Mouse (Mus musculus) intestine, embryonic 16.5 days (tissue): ENCODE measurements around the gene Tgm1. TPM values are rescaled to one million over a fixed set of nuclear protein-coding genes. Genes with fewer than 3 reads are reported as not detected.

Experiments used
- ATAC-seq: fragments of 200-750 bp; cut with Nextera tagmentation; 2 replicates; pipeline ENCODE4 v1.8.0; 2017; ENCODE audit warnings: moderate TSS enrichment, moderate library complexity
- H3K27ac ChIP-seq: fragments of 300-500 bp; sonication (generic); 2 replicates; pipeline ENCODE4 v1.5.1; 2014; ENCODE audit warnings: mild to moderate bottlenecking, low read length
- H3K27me3 ChIP-seq: fragments of 300-500 bp; sonication (generic); replicated peaks from 2 replicates; pipeline ENCODE4 v1.6.1; 2014; ENCODE audit warnings: low read length, control low read depth, mixed read lengths; ENCODE audit not compliant: control insufficient read depth, insufficient read depth
- H3K36me3 ChIP-seq: fragments of 300-500 bp; sonication (generic); 2 replicates; pipeline ENCODE4 v1.6.1; 2014; ENCODE audit warnings: low read length, control low read depth; ENCODE audit not compliant: control insufficient read depth, insufficient read depth
- H3K4me1 ChIP-seq: fragments of 300-500 bp; sonication (generic); 2 replicates; pipeline ENCODE4 v1.6.1; 2014; ENCODE audit warnings: low read length, control low read depth, mixed read lengths; ENCODE audit not compliant: control insufficient read depth, insufficient read depth
- H3K4me2 ChIP-seq: fragments of 300-500 bp; sonication (generic); 2 replicates; pipeline ENCODE4 v1.6.1; 2014; ENCODE audit warnings: low read depth, low read length, control low read depth
- H3K4me3 ChIP-seq: fragments of 300-500 bp; sonication (generic); 2 replicates; pipeline ENCODE4 v1.5.1; 2014; ENCODE audit warnings: mild to moderate bottlenecking, low read length
- H3K9ac ChIP-seq: fragments of 300-500 bp; sonication (generic); 2 replicates; pipeline ENCODE4 v1.6.1; 2014; ENCODE audit warnings: low read depth, low read length
- H3K9me3 ChIP-seq: fragments of 300-500 bp; sonication (generic); 2 replicates; pipeline ENCODE4 v1.6.1; 2016; ENCODE audit warnings: low read length, control low read depth; ENCODE audit not compliant: control insufficient read depth
- WGBS: fragments of 180-500 bp; shearing (Covaris S2); extraction: QIAGEN DNeasy Blood & Tissue Kit; methylation state at CpG from one replicate; pipeline ENCODE4 v1.1.7; 2014; 5-methylcytosine and 5-hydroxymethylcytosine counted together
- polyA plus RNA-seq: library from polyadenylated mRNA; unstranded; fragments of >200 nt; fragmentation: Nextera tagmentation; extraction: Ambion mirVana; gene quantifications from 2 replicates; pipeline ENCODE4 v1.2.1, GENCODE M21; 2015

Tgm1 gene
- polyA plus RNA-seq, 1 experiment from 2014 or later = 1.4 TPM

DNA sequence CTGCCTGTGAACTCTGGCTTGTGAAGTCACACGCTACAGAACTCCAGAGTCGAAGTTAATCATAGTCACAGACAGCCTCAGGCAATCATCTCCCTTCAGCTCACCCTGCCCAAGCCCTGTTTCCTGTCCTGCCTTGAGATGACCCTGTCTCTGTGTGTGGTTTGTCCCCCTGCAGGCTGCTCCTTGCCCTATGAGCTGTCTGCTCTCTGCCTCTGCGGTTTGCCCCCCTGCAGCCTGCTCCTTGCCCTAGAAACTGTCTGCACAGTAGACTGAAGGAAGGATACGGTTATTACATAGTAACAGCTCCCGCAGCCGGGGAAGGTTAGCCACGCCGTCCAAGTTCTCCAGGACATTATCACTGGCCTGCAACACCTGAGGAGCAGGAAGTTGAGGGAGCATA is 3.2 kb upstream of the Tgm1 start:
- Histone ChIP-seq H3K4me2 (no peak overlapping the region), H3K9me3 (no peaks in the 10 kb centered on the region), H3K27ac (no peak overlapping the region), H3K4me3 (no peak overlapping the region), H3K9ac (no peak overlapping the region), H3K27me3 (no peaks in the 10 kb centered on the region), H3K4me1 (peaks cover 21% of the 10 kb centered on the region), H3K36me3 (0 out of 2 replicates have a peak, but pooled peaks cover 2% of the 10 kb centered on the region)
- 78% methylated on average over 8 of the region's 8 CpGs for WGBS
- no peak for ATAC-seq

DNA sequence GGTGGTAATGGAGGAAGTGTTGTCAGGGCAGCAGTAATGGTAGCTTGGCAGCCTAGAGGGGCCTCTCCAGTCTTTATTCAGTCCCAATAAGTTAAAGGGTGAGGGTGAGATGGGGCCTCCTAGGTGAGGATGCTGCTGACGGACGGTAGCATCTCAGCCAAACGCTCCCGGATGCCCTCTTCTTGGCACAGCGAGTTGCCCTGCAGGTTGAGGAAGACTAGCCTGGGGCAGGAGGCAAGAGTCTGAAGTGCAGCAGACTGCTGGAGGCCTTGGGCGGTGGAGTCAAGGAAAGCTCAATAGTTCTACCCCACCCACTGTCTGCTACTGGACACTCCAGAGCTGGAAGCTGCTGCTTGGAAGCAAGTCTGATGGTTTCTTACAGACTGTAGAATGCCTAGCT is 2.5 kb upstream of the Tgm1 start:
- no peak overlapping the region for H3K27ac ChIP-seq
- 93% methylated on average over 6 of the region's 6 CpGs for WGBS

DNA sequence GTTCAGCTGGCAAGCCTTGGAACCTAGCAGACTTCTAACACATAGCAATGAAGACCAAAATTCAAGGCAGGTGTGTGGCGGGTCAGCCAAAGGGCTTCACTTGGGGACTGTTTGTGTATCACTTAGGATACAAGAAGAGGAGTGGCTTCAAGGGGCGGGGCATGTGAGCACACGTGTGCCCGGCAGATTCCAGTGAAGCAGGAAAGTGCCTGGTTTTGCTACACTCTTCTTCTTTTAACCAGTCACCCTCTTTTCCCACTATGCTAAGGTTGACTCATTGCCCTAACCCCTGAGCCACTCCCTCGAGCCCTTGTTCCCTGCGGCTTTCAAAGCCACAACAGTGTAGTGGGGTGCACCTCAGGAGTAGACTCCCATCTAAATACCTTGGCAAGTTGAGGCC is 1.2 kb upstream of the Tgm1 start:
- Histone ChIP-seq H3K27me3 (no peaks in the 10 kb centered on the region), H3K27ac (no peak overlapping the region), H3K4me2 (no peak overlapping the region), H3K9me3 (no peaks in the 10 kb centered on the region), H3K9ac (no peak overlapping the region), H3K4me3 (no peak overlapping the region), H3K36me3 (0 out of 2 replicates have a peak, but pooled peaks cover 2% of the 10 kb centered on the region), H3K4me1 (peaks cover 21% of the 10 kb centered on the region)
- 22% methylated on average over 6 of the region's 6 CpGs for WGBS
- no peak for ATAC-seq

More for the DNA sequence above, 2.5 kb upstream of the Tgm1 start:
- no peaks in the 10 kb centered on the region for H3K9me3 ChIP-seq
- H3K36me3 ChIP-seq = 0 out of 2 replicates have a peak, but pooled peaks cover 2% of the 10 kb centered on the region
- H3K9ac ChIP-seq = no peak overlapping the region
- H3K4me1 ChIP-seq = peaks cover 21% of the 10 kb centered on the region
- H3K27me3 ChIP-seq = no peaks in the 10 kb centered on the region
- ATAC-seq = no peak
- H3K4me2 ChIP-seq = no peak overlapping the region
- no peak overlapping the region for H3K4me3 ChIP-seq

DNA sequence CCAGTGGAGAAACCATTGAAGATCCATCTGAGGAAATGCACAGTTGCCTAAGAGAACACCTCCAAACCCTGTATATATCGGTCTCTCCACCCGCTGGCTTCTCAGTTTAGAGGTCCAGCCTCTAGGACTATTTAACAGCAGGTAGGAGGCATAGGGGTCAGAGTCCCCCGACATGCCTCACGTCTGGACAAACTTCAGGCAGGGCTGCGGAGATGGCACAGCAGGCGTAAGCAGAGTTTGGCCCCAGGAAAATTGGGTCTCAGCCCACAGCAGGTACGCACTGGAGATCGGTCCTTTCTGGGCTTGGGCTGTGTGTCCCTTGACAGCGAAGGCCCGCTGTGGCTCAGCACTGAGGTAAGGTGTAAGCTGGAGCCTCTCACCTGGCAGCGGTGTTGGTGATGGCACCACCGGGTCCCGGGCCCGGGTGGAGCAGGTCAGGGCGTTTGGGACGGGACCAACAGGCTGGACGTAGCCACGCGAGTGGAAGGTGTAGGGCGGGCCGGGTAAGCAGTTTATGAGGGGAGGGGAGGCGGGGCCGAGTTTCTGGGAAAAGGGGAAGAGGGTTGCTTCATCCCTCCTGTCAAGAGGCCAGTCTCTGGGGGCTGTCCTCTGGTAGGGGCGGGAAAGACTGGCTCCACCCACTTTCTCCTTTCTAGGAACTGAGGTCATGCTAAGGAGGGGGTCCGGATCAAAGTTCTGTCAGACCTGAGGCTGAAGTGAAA is 558 bp downstream of the Tgm1 start:
- peak overlapping the region; percentile 77 for H3K4me2 ChIP-seq
- peaks cover 21% of the 10 kb centered on the region for H3K4me1 ChIP-seq
- peak; percentile 69 for ATAC-seq
- WGBS = 10% methylated on average over 25 of the region's 25 CpGs
- H3K4me3 ChIP-seq = peak overlapping the region; percentile 40
- no peaks in the 10 kb centered on the region for H3K27me3 ChIP-seq
- peak overlapping the region; percentile 65 for H3K9ac ChIP-seq
- 0 out of 2 replicates have a peak, but pooled peaks cover under 1% of the 10 kb centered on the region for H3K36me3 ChIP-seq
- H3K9me3 ChIP-seq = no peaks in the 10 kb centered on the region
- H3K27ac ChIP-seq = no peak overlapping the region

DNA sequence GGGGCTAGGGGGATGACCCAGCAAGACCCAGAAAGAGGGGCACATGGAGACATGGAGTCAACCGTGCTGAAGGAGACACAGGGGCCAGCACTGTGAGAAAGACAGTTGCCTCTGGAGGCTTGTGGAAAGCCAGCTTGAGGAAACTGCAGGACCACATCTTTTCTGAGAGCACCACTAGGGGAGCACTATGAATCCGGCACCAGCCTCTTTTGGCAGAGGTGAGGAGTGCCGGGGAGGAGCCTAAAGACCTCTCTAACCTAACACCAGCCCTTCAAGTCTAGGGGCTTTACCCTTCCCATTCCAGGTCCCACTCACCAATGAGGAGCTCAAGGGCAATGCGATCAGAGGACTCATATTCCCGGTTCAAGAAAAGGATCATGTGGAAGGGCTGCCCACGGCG is 1.9 kb downstream of the Tgm1 start:
- no peak overlapping the region for H3K4me3 ChIP-seq
- no peak overlapping the region for H3K4me2 ChIP-seq
- H3K27ac ChIP-seq = no peak overlapping the region
- H3K4me1 ChIP-seq = peaks cover 21% of the 10 kb centered on the region
- 80% methylated on average over 7 of the region's 7 CpGs for WGBS
- H3K9ac ChIP-seq = no peak overlapping the region
- no peaks in the 10 kb centered on the region for H3K9me3 ChIP-seq
- no peak for ATAC-seq
- no peaks in the 10 kb centered on the region for H3K27me3 ChIP-seq
- H3K36me3 ChIP-seq = no peaks in the 10 kb centered on the region

DNA sequence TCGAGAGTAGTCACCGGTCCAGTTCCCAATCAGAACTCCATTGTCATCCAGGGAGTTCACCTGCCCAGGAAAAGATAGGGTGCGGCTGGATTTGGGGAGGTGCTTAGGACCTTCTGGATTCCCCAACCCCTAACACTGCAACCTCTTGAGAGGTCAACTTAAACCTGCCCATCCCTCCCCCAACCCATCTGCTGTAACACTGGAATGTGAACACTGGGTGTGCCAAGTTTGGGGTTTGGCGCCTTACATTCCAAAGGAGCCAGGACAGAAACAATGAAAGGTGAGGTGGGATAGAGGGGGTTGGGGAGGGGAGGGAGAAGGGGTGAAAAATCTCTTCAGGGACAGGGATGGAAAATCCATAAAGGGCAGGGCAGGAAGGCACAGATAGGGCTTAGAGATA is 4.2 kb downstream of the Tgm1 start:
- Histone ChIP-seq H3K4me2 (no peak overlapping the region), H3K27me3 (no peaks in the 10 kb centered on the region), H3K9me3 (no peaks in the 10 kb centered on the region), H3K27ac (no peak overlapping the region), H3K4me3 (no peak overlapping the region), H3K9ac (no peak overlapping the region), H3K4me1 (peaks cover 18% of the 10 kb centered on the region), H3K36me3 (no peaks in the 10 kb centered on the region)
- no peak for ATAC-seq
- WGBS = 88% methylated on average over 4 of the region's 4 CpGs

DNA sequence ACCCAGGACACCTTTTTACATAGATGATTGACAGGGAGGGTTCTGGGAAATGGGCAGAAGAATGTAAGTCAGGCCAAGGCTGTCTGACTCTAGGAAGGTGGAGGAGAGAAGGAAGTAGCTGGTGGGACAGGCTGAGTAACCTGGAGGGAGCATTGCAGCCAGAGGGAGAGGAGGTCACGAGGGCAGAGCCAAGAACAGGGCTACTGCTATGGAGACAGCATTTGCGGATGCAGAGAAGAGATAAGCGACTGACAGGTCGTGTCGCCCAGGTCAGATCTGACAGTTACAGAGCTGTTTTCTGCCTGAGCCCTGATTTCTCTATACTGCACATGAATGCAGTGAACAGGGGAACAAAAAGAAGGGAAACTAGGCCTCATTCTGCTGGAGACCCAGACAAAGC is 6.3 kb downstream of the Tgm1 start:
- H3K9ac ChIP-seq = no peak overlapping the region
- 72% methylated on average over 5 of the region's 5 CpGs for WGBS
- no peak overlapping the region for H3K27ac ChIP-seq
- H3K4me3 ChIP-seq = no peak overlapping the region
- H3K9me3 ChIP-seq = no peaks in the 10 kb centered on the region
- no peak overlapping the region for H3K4me2 ChIP-seq
- 0 out of 2 replicates have a peak, but pooled peaks have one; percentile 8 for ATAC-seq
- H3K36me3 ChIP-seq = no peaks in the 10 kb centered on the region
- H3K4me1 ChIP-seq = peaks cover 3% of the 10 kb centered on the region; the same call in 1 of the 2 replicates
- H3K27me3 ChIP-seq = no peaks in the 10 kb centered on the region

DNA sequence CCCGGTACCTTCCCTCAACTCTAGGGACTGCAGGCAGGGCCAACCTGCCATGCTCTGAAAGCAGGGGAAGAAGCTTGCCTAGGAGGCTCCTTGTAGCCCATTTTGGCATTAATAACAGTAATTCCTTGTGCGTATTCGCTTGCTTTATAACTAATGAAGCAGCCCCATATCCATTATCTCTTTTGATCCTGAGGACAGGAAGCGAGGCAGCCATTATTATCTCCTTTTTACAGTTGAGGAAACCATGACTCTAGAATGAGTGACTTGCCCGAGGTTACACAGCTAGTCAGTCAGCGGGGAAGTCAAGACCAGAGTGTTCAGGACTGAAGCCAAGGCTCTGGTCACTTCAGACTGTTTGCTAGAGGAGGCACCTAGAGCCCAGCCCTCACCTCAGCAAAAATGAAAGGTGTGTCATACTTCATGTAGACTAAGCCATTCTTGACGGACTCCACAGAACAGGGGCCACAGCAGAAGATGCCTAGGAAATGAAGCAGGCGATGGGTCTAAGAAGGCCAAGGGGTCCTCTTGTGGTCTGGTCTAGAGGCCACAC is 7.6 kb downstream of the Tgm1 start:
- no peak overlapping the region for H3K9ac ChIP-seq
- no peaks in the 10 kb centered on the region for H3K27me3 ChIP-seq
- H3K36me3 ChIP-seq = no peaks in the 10 kb centered on the region
- H3K4me2 ChIP-seq = no peak overlapping the region
- WGBS = 82% methylated on average over 8 of the region's 8 CpGs
- H3K9me3 ChIP-seq = no peaks in the 10 kb centered on the region
- H3K4me3 ChIP-seq = no peak overlapping the region
- H3K4me1 ChIP-seq = peaks cover 3% of the 10 kb centered on the region; the same call in 1 of the 2 replicates
- H3K27ac ChIP-seq = no peak overlapping the region
- no peak for ATAC-seq

DNA sequence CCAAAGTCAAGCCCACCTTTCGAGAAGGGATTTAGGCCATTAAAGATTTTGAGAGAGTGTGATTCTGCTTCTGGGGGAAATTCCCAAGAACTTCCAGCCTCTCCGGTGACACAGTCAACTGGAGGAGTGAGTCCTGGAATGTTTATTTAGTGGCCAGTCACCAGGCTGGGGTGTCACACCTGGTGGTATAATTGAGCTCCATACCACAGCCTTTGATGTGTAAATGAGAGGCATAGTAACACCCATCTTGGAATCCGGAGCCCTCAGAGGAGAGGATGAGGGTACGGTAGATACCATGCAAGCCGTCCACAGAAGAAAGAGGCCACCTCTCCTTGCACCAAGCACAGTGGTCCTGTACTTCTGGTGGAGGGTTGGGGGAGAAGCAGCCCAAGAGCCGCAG is 11.0 kb downstream of the Tgm1 start:
- Histone ChIP-seq H3K27ac (no peak overlapping the region), H3K27me3 (no peaks in the 10 kb centered on the region)
- no peak for ATAC-seq

More for the DNA sequence above, 11.0 kb downstream of the Tgm1 start:
- Histone ChIP-seq H3K4me1 (peaks cover 3% of the 10 kb centered on the region; the same call in 1 of the 2 replicates), H3K9ac (no peak overlapping the region), H3K9me3 (no peaks in the 10 kb centered on the region), H3K36me3 (no peaks in the 10 kb centered on the region), H3K4me2 (no peak overlapping the region), H3K4me3 (no peak overlapping the region)
- 62% methylated on average over 6 of the region's 6 CpGs for WGBS
